Mouse (Mus musculus) small intestine, adult 10 weeks (tissue): Measurements from ENCODE around the gene Zscan4f. TPM values are rescaled to one million over a fixed set of nuclear protein-coding genes. Genes with fewer than 3 reads are reported as not detected.

ENCODE experiments used
- polyA plus RNA-seq: library from polyadenylated mRNA; stranded (reverse); fragments of 350-450 nt; fragmentation: Illumina TruSeq; extraction: RNeasy Lipid Tissue Mini Kit (QIAGEN cat#74804); gene quantifications from one replicate; pipeline ENCODE4 v1.2.3, GENCODE M21; 2014; ENCODE audit warnings: low replicate concordance

The Zscan4f gene
- polyA plus RNA-seq: not detected

DNA sequence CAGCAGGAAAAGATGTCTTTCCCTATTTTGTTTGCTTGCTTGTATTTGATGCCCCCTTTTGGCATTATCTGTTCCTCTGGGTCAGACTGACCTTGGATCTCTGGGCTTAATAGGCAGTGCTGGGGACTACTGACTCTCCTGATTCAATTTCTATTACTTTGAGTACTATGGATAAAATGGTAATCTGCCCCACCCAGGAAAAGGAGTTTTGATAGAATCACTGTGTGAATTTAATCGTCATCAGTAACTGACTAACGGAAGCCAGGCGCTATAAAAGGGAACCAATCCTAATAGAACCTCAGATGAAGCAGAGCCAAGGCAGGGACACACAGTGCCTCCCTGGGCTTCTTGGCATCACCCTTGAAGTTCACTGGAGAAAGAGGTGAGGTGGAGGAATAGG, at the start of gene Zscan4f:
Zscan4f (plus strand) TSS at position 301 of the 400 bp plus-strand sequence.

Other genes with a start within 250 kb of the Zscan4f start
- not detected for gene Zscan4d, start 231.8 kb upstream of the Zscan4f start, polyA plus RNA-seq
- gene Zscan4e, start 87.2 kb upstream of the Zscan4f start, polyA plus RNA-seq: not detected
- gene Zscan4-ps2, start 116.4 kb downstream of the Zscan4f start, polyA plus RNA-seq: not detected
- gene Zscan4-ps3, start 211.4 kb downstream of the Zscan4f start, polyA plus RNA-seq: not detected